Mouse (Mus musculus): ENCODE measurements around the gene Ncoa7.

Ncoa7 gene

DNA sequence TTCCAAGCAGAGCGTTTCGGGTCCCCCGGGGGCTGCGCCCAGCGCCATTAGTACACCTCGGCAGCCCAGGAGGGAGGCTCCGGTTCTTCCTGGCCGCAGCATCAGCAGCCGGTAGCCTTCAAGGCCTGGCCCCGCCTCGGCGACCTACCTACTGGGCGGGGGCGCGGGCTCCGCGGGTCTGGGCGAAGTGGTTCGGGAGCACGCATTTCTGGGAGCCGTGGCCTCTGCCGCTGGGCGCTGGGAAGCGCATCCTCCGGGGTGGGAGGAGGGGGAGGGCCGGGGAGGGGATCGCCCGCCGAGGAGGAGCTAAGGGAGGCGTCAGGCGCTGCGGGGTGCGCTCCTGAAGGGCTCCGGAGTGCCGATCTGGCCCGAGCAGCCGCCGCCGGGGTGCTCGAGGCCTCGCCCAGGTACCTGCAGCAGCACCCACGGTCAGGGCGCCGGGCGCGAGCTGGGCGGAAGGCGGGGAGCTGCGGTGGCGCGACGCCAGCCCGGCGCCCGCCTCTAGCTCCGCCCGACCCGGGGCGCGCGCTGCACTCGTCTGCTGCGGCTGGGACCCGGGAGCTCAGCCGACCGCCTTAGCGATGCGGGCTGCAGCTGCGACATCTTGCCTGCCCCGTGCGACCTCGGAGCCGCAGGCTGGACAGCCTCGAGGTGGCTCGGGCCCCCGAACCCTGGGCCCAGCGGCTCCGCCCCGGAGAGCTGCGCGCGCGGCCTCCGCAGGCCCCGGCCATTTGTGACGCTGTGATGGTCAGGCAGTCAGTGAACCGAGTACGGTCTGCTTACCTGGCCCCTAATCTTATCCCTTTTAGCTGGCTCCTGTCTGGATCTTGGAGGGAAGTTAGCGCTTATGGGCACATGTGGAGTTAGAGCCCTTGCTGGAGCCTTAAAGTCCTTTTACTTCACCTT lies at the start of gene Ncoa7:
TSS of gene Ncoa7 (minus strand) at position 646 of the 906 bp plus-strand sequence.
- DNase-seq (ENCODE audit: low spot score), result peak; percentile 65

GRCm38 (mm10) chr10:30845101-30845825 lies 42.1 kb upstream of the Ncoa7 start:
- DNase-seq (ENCODE audit: low spot score), result no peak

GRCm38 (mm10) chr10:30844191-30845010 lies 41.3 kb upstream of the Ncoa7 start:
- no peak for DNase-seq (ENCODE audit: low spot score)

DNA sequence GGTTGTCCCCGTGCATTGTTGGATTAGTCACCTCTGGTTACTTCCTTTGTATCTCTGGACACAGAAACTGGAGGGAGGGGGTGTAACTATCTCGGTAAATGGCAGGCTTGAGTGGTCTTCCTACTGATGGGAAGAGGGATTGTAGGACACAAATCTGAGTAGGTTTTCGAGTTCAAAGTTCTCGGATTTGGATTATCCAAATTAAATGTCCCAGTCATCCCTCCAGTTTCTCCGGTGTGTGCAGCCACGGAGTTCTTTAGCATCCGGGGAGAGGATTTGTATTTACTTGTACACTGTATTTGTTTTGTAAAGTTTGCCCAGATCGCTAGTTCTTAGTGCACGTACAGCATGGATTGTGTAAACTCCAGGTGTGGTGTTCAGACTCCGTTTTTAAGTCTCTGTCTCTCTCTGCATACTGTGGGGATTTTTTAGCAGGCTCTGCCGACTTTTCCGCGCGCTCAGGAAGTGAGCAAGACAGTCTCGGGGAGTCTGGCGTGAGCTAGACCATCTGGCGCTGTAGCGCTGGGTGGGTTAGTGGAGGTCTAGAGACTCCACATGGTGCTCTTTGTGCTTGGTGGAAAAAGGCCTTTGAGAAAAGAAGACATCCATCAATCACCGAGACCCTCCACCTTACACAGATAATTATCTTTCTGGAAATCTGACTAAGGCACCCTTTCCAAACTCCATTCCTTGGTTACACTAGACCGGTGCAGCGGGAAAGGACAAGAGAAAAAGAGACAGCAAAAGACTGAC lies 40.5 kb upstream of the Ncoa7 start:
- DNase-seq (ENCODE audit: low spot score), result no peak

- no peak for DNase-seq (ENCODE audit: low spot score)
Observed at GRCm38 (mm10) chr10:30842643-30843437, 39.7 kb upstream of the Ncoa7 start, which contains the start of gene Hey2. TSS of gene Hey2 (minus strand) at chr10:30842801.

- DNase-seq (ENCODE audit: low spot score), result no peak
Observed at GRCm38 (mm10) chr10:30842228-30842627, 39.1 kb upstream of the Ncoa7 start.

GRCm38 (mm10) chr10:30840824-30841223 lies 37.7 kb upstream of the Ncoa7 start:
- no peak for DNase-seq (ENCODE audit: low spot score)

GRCm38 (mm10) chr10:30838188-30838587 lies 35.1 kb upstream of the Ncoa7 start:
- DNase-seq (ENCODE audit: low spot score), result peak; percentile 24

- peak; percentile 65 for DNase-seq (ENCODE audit: low spot score)
Observed at GRCm38 (mm10) chr10:30825049-30825448, 21.9 kb upstream of the Ncoa7 start.

DNA sequence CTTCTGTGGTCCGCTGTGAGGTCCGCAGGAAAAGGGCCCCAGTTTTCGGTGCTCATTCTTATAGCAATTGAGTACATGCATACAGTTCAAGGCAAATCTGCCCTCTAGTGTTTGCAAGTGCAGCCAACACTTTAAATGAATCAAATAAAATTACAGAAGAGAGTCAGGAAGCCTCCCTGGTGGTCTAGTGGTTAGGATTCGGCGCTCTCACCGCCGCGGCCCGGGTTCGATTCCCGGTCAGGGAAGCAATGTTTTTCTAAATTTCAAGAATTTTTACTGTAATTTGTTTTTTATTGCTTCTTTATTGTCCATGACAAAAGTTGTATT lies 7.8 kb upstream of the Ncoa7 start:
- DNase-seq (ENCODE audit: low spot score), result peak; percentile 89

GRCm38 (mm10) chr10:30810247-30810966 lies 7.3 kb upstream of the Ncoa7 start:
- DNase-seq (ENCODE audit: low spot score), result peak; percentile 92

GRCm38 (mm10) chr10:30803587-30804253 lies 594 bp upstream of the Ncoa7 start:
- DNase-seq (ENCODE audit: low spot score), result peak; percentile 14

DNA sequence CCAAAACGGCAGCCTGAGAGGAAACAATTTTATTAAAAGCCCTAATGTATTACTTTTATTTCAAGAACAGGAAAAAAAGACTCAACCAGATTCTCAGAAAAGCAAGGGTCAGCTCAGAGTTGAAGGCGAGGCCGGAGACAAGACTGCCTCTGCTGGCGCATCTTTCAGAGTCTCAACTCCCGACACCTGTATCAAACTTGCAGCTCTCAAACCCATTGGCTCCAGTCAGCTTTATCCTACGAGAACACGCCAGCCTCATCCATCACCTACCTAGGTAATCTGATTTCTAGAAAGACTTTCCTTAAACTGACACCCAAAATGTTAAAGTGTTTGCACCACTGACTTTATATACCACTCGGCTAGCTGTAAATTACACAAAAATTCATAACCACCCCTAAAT lies 1.1 kb downstream of the Ncoa7 start:
- peak; percentile 26 for DNase-seq (ENCODE audit: low spot score)

GRCm38 (mm10) chr10:30799713-30800450 lies 3.2 kb downstream of the Ncoa7 start:
- no peak for DNase-seq (ENCODE audit: low spot score)

DNA sequence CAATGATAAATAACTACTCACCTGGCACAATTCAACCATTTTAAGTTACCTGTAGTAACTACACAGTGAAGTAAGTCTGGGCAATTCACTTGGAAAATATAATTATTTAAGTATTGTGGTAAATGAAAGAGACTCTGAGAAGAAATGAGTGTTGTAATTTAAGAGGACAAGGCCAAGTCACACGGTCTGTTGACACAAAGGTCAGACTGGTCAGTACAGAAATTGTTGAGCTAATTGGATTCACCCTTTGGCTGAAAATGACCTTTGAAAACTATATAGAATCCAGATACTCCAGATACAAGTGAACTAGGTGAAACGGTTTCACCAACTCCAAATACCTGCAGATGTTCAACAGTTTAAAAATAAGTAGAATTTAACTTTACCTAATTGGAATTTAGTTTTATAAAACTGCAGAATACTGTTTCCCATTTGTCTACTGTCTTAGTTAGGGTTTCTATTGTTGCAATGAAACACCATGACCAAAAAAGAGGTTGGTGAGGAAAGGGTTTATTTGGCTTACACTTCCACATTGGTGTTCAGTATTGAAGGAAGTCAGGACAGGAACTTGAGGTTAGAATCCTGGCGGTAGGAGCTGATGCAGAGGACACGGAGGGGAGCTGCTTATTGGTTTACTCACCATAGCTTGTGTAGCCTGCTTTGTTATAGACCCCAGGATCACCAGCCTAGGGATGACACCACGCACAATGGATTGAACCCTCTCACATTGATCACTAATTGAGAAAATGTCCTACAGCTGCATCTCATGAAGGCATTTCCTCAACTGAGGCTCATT lies 6.5 kb downstream of the Ncoa7 start:
- DNase-seq (ENCODE audit: low spot score), result no peak

GRCm38 (mm10) chr10:30791016-30791415 lies 12.1 kb downstream of the Ncoa7 start:
- no peak for DNase-seq (ENCODE audit: low spot score)

DNA sequence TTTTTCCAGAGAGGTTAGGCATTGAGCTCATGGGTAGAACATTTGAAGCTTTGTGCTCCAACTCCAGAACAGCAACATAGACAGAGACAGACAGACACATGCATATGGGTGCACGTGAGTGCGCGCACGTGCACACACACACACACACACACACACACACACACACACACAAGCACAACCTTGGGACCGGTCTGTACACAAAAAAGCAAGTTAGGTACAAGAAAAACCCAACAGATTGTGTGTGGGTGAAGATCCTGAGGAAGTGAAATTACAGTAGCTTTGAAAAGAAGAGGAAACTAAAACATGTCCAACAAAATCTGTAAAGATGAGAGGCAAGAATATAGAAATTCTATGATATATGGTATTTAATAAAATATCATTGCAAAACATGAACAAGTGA lies 13.6 kb downstream of the Ncoa7 start:
- DNase-seq (ENCODE audit: low spot score), result no peak

- no peak for DNase-seq (ENCODE audit: low spot score)
Observed at GRCm38 (mm10) chr10:30788340-30788721, 14.8 kb downstream of the Ncoa7 start.

Measured in adipocyte (in vitro differentiated cells).